In the genomic region with DNA sequence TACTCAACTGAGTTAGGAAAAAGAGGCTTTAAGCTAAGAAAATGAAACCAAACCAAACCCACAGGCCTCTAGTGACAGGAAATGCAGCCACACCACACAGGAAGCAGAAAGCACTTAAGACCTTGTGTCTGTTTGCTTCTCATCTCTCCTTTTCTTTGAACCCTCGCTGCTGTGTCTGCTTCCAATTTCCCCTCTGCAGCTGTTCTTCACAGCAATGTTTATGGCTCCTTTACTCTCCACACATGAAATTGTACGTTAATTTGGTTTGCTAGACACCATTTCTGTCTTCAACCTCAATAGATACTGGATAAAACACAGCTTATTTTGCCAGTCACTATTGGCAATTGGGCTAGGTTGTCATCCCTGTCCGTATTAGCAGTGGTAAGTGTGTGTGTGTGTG, we compare ENCODE assay signal across 17 mouse cellular contexts.
A peak's percentile ranks its signal among the peaks of the same experiment; 100 is the strongest.
DNase-seq lines count a peak whose midpoint lies in the region; ATAC-seq and TF ChIP-seq lines count a peak whose summit lies in the region.
"Had no signal": no experiment of that assay in that cellular context is flagged by ENCODE, and none has a peak within 500 bp of the region (broad histone marks: within the 10 kb centered on the region; RNA-seq: fewer than 3 reads in every experiment).

No protein-coding gene starts in this region.

- no peak for TF ChIP-seq CTCF in heart, adult 2 months (IDR thresholded peaks at IDR 0.05)

- no peak overlapping the region for H3K4me3 ChIP-seq in forebrain, embryonic 10.5 days
- H3K4me3 ChIP-seq in heart, adult 2 months = no peak overlapping the region
- H3K4me3 ChIP-seq: left cerebral cortex, adult 2 months; limb, embryonic 15.5 days; lung, embryonic 15.5 days; neural tube, embryonic 15.5 days had no signal

- intact Hi-C loops in heart, adult 2 months (cut with DNase I) = no loop called here

- H3K36me3 ChIP-seq in forebrain, embryonic 10.5 days (replicated peaks) = no peaks in the 10 kb centered on the region
- H3K36me3 ChIP-seq in heart, adult 2 months (ENCODE audit: control insufficient read depth, insufficient read depth, low read length) = no peaks in the 10 kb centered on the region
- H3K36me3 ChIP-seq: limb, embryonic 15.5 days; lung, embryonic 15.5 days; neural tube, embryonic 15.5 days had no signal

- ATAC-seq in monocyte, adult 5-6 weeks (replicated peaks; ENCODE audit: insufficient number of reproducible peaks, low FRiP score, low TSS enrichment, poor library complexity, severe bottlenecking) = peak; percentile 68; the same call in 1 of the 2 replicates
- ATAC-seq: intestine, embryonic 16.5 days had no signal

- no peak overlapping the region for H3K9ac ChIP-seq in heart, adult 2 months (ENCODE audit: low read depth, low read length)
- H3K9ac ChIP-seq: limb, embryonic 15.5 days; lung, embryonic 15.5 days; neural tube, embryonic 15.5 days had no signal

- WGBS in forebrain, embryonic 10.5 days = 75% methylated on average over 3 of the region's 3 CpGs
- 45% methylated on average over 3 of the region's 3 CpGs for WGBS in heart, adult 2 months

- H3K27ac ChIP-seq in forebrain, embryonic 10.5 days = no peak overlapping the region
- H3K27ac ChIP-seq in heart, adult 2 months = no peak overlapping the region
- H3K27ac ChIP-seq: left cerebral cortex, adult 2 months; limb, embryonic 15.5 days; lung, embryonic 15.5 days; neural tube, embryonic 15.5 days had no signal

- peak; percentile 7 for DNase-seq in lung, postnatal 25 days (ENCODE audit: low spot score)
- no peak for DNase-seq in lung, postnatal 4 days
- DNase-seq in T-cell, adult 2 months (ENCODE audit: low spot score) = peak; percentile 72
- peak; percentile 62 for DNase-seq in thymus, postnatal 14 days
- DNase-seq in forebrain, embryonic 10.5 days (ENCODE audit: extremely low spot score, low spot score) = no peak
- no peak for DNase-seq in heart, adult 2 months
- no peak for DNase-seq in heart, adult 9 months (ENCODE audit: low spot score in 2 of 2)
- DNase-seq: adrenal gland, postnatal 36 days; heart, postnatal 4 days; kidney, postnatal 36 days; midbrain, embryonic 14.5 days had no signal

- H3K27me3 ChIP-seq in forebrain, embryonic 10.5 days (ENCODE audit: poor library complexity, severe bottlenecking) = peaks cover 24% of the 10 kb centered on the region
- H3K27me3 ChIP-seq in heart, adult 2 months (ENCODE audit: control insufficient read depth, insufficient read depth, low read length) = no peaks in the 10 kb centered on the region
- H3K27me3 ChIP-seq: limb, embryonic 15.5 days; lung, embryonic 15.5 days; neural tube, embryonic 15.5 days had no signal

- no peak for TF ChIP-seq EP300 in heart, adult 2 months (IDR thresholded peaks at IDR 0.05; ENCODE audit: insufficient read depth, low read depth, low read length)

- no peaks in the 10 kb centered on the region for H3K4me1 ChIP-seq in forebrain, embryonic 10.5 days
- H3K4me1 ChIP-seq in heart, adult 2 months (ENCODE audit: control insufficient read depth, insufficient read depth, low read length) = no peaks in the 10 kb centered on the region
- H3K4me1 ChIP-seq: limb, embryonic 15.5 days; lung, embryonic 15.5 days; neural tube, embryonic 15.5 days had no signal

- no peak for TF ChIP-seq POLR2A in heart, adult 2 months (IDR thresholded peaks at IDR 0.05; ENCODE audit: insufficient read depth, low read depth, low read length)

- no peaks in the 10 kb centered on the region for H3K9me3 ChIP-seq in forebrain, embryonic 10.5 days
- H3K9me3 ChIP-seq: limb, embryonic 15.5 days; lung, embryonic 15.5 days; neural tube, embryonic 15.5 days had no signal

- H3K79me2 ChIP-seq in heart, adult 2 months (replicated peaks; ENCODE audit: control insufficient read depth, insufficient read depth, low read length) = no peaks in the 10 kb centered on the region

Comparison
In these comparisons a context has a peak if more than half of its experiments do, and no peak if none do; other contexts are left out.
1. DNase-seq: peak in lung, postnatal 25 days (single experiment), T-cell, adult 2 months (single experiment) and thymus, postnatal 14 days (single experiment); none in lung, postnatal 4 days (0 of 2), forebrain, embryonic 10.5 days (single experiment), heart, adult 2 months (0 of 2) and heart, adult 9 months (0 of 2).